Mouse (Mus musculus) right cerebral cortex, postnatal 10 days (tissue): ENCODE measurements around the gene Myrf.
"Not testable (repeated sequence)": the region's sequence is repeated elsewhere in the genome, so short reads cannot be mapped to it uniquely, and the experiment has no call there.

Experiments
- DNase-seq, 2 experiments: peaks; one replicate each; pipeline ENCODE4 v3.0.0; 2021; ENCODE audit warnings: low spot score in 2 of 2

The Myrf gene

DNA sequence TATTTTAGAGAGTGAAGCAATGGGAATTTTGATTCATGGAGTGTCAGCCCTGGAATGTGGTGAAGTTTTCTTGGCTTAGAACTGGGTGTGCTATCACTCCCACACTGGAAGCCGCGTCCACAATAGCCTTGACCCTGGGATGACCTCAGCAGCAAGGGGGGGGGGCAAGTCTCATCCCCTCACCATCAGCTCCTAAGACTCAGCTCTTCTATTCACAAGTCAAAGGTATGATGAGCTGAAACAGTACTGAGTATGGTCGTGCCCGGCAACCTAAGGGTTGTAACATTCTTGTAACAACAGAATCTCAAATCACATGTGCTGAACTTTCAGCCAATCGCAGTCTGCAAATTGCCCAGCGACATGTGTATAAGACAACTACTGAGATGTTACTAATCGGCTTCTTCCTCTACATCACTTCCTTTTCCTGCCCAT is 63.6 kb downstream of the Myrf start:
- no peak for DNase-seq

GRCm38 (mm10) chr19:10176477-10176876 is 64.1 kb downstream of the Myrf start:
- DNase-seq, result no peak

GRCm38 (mm10) chr19:10174956-10175355 is 65.6 kb downstream of the Myrf start:
- DNase-seq, result no peak

DNA sequence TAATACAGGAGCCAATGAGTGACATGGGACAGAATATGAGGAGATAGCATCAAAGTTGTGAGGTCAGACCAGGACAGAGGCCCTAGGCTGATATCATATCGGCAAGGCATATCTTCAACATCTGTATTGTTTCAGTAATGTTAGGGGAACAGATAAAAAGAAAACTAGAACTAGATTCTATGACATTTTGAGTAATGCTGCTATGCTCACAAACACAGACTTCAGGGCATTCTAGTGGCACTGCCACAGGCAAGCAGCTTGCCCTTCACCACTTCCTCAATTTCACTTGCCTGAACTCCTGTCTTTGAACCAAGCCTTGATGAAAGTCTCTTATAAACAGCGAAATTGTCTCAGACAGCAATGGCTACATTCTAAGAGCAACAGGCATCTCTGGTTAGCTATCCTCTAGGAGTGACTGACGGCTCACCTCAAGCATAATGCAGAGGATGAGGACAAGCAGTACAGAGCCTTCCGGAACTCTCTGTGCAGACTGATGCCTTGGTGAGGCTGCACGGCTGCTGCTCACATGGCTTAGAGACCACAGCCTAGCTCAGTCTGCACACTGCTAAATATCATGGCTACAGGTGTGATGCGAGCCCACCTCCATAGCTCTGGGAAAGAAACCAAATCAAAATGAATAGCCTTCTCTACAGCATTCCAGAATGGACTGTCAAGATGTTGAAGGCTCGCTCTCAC is 66.6 kb downstream of the Myrf start:
- DNase-seq, result no peak

DNA sequence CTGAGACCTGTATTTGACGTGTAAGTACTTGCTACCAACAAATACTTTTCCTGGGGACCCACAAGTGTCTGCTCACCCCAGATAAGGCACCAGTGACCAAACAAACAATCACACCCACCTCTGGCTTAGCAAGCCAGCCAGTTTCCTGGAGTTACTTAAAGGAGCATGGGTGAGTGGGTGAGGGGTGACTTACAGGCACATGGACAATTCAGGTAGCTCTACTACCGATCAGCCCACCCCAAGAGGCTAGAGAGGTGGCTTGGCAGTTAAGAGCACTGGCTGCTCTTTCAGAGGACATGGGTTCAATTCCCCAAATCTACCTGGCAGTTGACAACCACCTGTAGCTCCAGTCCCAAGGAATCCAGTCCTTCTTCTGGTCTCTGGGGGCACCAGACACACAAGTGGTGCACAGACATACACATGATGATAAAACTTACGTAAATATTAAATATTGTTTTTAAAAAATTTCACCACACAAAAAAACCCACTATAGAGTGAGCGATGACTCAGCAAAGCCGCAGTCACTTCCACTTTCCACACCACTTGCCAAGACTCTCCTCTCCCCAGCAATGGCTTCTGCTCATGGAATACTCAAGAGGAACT is 67.3 kb downstream of the Myrf start:
- no peak for DNase-seq

DNA sequence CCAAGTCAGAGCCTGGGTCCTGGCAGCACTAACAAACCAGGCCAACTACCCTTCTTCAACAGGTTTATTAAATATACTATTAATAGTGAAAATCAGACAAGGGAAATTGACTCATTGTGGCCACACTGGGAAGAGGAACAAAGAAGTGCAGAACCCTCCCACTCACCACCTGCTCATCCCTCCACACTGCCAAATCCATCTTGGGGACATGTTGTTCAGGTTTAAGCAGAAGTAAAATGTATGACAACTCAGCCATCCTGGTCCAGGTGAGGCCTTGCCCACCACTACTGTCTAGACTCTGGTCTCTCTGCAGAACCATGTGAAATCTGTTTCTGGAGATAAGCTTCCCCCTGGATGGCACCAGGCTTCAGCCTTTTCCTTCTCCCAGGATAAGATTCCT is 68.7 kb downstream of the Myrf start:
- DNase-seq, result no peak

GRCm38 (mm10) chr19:10171359-10171758 is 69.2 kb downstream of the Myrf start:
- no peak for DNase-seq

DNA sequence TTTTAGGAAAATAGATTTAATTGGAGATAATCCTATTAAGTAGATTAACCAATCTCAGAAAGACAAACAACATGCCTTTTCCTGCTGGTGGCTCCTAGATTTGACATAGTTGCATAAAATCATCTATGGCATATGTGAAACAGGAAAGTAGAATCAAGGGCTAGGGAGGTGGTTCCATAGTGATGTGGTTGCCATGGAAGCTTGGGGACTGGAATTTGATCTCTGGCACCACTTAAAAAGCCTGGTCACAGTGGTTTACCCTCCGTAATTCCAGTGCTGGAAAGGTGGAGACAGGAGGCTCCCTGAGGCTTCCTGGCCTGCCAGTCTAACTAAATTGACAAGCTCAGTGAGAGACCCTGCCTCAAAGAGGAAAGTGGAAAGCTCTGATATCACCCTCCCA is 70.1 kb downstream of the Myrf start:
- DNase-seq, result no peak

- not testable (repeated sequence) for DNase-seq
These were observed 70.7 kb downstream of the Myrf start for GRCm38 (mm10) chr19:10169692-10170330.

GRCm38 (mm10) chr19:10169179-10169578 is 71.4 kb downstream of the Myrf start:
- no peak for DNase-seq

GRCm38 (mm10) chr19:10168441-10168840 is 72.1 kb downstream of the Myrf start:
- no peak for DNase-seq

DNA sequence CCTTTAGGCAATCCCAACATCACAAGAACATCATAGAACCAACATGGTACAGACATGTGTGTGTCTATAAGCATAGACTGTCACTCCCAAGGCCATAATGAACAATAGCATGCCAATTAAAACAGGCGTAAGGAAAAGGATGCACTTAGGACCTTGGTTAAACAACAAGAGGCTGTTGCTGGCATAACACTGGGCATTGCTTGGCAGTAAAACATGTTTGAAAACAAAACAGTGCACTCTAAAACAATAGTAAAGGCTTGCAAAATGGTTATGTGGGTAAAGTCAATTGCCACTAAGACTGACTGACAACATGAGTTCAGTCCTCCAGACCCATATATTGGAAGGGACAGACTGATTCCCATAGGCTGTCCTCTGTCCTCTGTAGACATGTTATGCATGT is 72.6 kb downstream of the Myrf start:
- DNase-seq, result no peak

GRCm38 (mm10) chr19:10167112-10167511 is 73.4 kb downstream of the Myrf start:
- DNase-seq, result no peak

- not testable (repeated sequence) for DNase-seq
These were observed 74.6 kb downstream of the Myrf start for GRCm38 (mm10) chr19:10165928-10166327.

GRCm38 (mm10) chr19:10163896-10164295 is 76.7 kb downstream of the Myrf start:
- DNase-seq, result no peak
